Mouse (Mus musculus) gastrocnemius, postnatal 25 days (tissue): ENCODE results near the gene Pacrg. TPM values are rescaled to one million over a fixed set of nuclear protein-coding genes. Genes with fewer than 3 reads are reported as not detected.

Experiments used
- DNase-seq: peaks from one replicate; pipeline ENCODE4 v3.0.0; 2022
- total RNA-seq, 2 experiments: library from RNA; stranded (reverse); gene quantifications; 1 replicate in 1 of 2; 2 replicates in 1 of 2; pipeline ENCODE4 v1.2.3; 2021

Pacrg gene
- total RNA-seq, 2 experiments from 2014 or later = 1.8 to 2.0 TPM

DNA sequence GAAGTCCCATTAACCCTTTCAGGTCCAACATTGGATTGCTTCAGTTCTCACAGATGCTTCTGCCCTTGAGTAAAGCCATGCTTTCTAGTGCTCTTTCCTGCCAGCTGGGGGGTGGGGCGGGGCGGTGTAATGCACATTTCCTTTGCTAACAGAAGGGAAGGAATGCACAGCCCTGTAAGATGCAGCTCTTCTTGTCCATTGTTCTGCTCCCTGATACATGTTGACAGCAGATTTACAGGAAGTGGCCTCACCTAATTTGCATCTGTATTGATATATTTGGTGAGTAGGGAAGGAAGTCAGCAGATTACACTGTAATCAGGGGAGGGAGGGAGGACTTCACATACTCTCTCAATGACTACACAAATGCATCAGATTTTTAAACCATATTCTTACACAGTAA, 100.0 kb downstream of the Pacrg start:
- no peak for DNase-seq

DNA sequence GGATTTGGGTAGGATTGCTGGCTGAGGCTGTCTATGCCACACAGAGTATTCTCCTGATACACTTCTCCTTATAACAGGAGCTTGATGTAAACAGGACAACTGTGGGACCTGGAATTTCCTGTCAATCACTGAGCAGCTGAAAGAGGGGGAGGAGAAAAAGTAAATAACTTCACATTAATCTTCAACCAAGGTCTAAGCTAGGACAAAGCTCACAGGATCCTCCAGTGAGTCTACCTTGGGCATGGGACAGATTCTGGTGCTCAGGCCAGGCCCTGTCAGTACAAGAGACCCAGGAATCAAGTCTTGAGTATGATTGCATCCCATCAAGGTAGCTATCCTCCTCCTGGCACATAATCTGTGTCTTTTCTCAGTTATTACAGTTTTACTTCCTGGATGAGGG, 102.1 kb downstream of the Pacrg start:
- no peak for DNase-seq

DNA sequence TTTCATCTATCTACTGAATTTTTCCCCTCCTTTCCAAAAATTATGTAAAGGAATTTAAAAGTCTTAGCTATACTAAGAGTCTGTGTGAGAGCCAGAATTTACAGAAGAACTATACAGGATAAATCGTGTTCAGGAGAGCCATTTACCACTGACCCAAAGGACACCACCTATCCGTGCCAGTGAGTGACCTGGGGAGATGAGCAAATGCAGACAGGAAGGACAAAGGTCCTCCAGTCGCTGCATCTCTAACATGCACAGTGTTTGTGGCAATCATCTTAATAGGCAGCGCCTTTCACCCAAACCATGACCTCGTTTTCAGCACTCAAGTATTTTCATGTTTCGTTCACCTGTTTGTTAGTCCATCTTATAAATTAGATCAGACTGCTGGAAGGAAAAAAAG, 105.4 kb downstream of the Pacrg start:
- no peak for DNase-seq

GRCm38 (mm10) chr17:10732303-10733048, 107.6 kb downstream of the Pacrg start:
- DNase-seq = no peak

- DNase-seq = no peak
Measured at GRCm38 (mm10) chr17:10724853-10725252, 115.3 kb downstream of the Pacrg start.

DNA sequence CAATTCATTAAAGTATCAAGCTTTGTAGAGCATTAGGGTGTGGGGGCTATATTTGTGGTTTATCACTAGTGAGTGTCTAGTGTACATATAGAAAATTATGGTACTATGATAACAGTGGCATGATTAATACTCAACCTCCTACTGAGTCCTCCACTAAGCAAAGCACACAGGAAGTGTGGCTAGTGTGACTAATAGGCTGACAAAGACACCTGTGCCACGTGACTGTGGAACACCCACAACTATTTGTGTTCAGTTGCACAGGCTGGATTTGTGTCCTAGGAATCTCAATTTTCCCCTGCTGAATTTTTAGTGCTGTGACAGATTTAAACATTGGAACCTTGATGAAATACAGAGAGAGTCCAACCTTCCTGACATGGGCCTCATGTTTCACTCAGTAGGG, 118.5 kb downstream of the Pacrg start:
- no peak for DNase-seq

DNA sequence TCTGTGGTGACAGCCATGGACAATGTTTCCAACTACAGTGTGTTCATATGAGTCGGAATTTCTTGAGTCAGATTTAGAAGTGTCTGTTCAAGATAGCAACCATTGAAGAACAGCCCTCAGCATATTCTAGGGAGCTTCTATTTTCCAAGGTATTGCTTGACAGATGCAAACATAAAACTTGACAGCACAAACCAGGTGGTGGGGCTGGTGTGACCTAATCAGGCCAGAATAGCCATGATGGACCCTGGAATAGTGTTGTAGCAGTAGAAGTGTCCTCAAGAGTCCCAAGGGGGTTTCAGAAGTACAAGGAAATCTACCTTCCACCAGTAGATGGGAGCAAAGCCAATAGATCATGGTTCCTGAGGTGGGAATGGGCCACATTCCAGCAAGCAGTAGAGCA, 123.0 kb downstream of the Pacrg start:
- DNase-seq = no peak

- peak; percentile 19 for DNase-seq
Measured at GRCm38 (mm10) chr17:10702781-10703180, 137.3 kb downstream of the Pacrg start.

DNA sequence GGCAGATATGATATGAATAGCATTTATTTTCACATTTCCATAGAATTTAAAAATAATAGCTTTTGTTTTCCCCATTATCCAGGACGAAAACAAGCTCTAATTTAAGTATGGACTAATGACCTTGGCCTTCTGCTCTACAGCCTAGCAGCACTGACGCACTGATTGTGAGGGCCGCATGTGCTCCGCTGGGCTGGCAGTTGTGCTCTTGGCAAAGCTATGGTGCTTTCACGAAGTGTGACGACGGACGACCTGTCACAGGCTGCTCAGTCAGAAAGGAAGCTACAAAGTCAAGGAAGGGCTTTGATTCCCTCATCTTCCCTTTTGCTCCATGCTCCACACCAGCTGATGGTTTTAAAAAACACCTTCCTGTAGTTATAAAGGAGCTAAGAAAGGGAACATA, 142.1 kb downstream of the Pacrg start:
- no peak for DNase-seq

- no peak for DNase-seq
Measured at GRCm38 (mm10) chr17:10695421-10695820, 144.7 kb downstream of the Pacrg start.

- DNase-seq = no peak
Measured at GRCm38 (mm10) chr17:10677098-10677497, 163.0 kb downstream of the Pacrg start.

GRCm38 (mm10) chr17:10675536-10675935, 164.6 kb downstream of the Pacrg start:
- no peak for DNase-seq

DNA sequence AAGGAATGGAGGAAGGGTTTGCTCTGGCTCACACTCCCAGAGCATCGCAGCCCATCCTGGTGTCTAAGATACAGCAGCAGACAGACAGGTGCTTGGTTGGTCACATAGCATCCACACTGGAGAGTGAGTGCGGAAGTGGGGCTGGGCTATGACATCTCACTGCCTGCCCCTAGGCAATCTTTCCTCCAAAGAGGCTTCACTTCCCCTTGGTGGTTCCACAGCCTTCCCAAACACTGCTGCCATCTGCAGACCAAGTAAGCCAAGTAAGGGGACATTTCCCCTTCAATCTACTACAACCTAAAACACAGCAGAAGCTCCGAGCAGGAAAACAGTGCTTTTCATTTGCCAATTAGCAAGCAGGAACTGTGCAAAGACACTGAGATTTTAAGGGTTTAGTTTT, 165.1 kb downstream of the Pacrg start:
- no peak for DNase-seq

DNA sequence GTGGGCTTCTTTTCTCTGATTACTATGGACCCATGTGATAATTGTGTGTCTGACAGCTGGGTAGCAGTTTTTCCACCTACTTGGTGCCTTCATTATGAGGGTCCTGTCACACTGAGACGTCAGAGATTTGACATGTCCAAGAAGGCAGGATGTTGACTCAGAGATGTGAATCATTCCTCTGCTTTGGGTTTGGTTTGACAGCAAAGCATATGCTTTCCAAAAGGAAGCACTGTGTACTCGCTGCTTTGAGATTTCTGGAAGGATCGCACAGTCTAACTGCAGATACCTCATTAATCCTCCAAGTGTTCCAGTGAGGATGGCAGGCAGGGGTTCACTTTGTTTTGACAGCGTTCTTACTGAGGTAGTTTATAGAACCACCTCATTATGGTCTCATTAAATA, 178.8 kb downstream of the Pacrg start:
- no peak for DNase-seq

DNA sequence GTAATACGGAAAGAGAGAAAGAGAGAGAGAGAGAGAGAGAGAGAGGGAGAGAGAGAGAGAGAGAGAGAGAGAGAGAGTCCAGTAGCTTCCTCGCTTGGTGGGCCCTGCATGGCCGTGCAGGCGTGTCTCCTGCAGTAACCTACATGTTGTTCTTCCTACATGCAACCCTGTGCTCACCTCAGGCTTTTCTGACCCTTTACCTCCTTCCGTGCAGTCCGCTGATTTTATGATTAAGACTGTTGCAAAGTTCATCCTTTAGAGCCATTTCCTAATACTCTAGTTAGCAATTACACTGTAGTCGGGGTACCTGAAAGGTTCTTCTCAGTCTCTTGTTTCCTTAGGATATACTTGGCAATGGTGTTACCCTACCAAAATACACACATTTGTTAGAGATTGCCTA, 196.5 kb downstream of the Pacrg start:
- no peak for DNase-seq

- no peak for DNase-seq
Measured at GRCm38 (mm10) chr17:10639816-10640215, 200.3 kb downstream of the Pacrg start.

GRCm38 (mm10) chr17:10635955-10636470, 204.1 kb downstream of the Pacrg start:
- no peak for DNase-seq

DNA sequence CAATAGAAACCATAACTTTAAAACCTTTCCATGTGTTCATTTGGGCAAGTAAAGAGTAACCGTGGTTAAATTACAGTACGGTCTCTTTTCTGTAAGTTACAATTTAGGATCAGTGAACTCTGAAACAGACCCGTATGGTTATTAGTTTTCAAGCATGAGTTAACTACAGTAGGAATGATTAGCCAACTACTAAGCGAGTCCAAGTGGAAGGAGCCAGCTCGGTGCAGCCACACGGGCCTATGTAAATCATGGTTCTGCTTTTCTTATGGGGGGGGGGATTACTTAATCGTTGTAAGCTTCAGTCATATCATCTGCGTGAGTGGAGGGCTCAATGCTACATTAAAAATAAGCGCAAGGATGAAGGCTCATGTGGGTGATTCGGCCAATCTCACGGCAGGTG, 204.6 kb downstream of the Pacrg start:
- DNase-seq = no peak

- DNase-seq = no peak
Measured at GRCm38 (mm10) chr17:10635046-10635445, 205.1 kb downstream of the Pacrg start.

DNA sequence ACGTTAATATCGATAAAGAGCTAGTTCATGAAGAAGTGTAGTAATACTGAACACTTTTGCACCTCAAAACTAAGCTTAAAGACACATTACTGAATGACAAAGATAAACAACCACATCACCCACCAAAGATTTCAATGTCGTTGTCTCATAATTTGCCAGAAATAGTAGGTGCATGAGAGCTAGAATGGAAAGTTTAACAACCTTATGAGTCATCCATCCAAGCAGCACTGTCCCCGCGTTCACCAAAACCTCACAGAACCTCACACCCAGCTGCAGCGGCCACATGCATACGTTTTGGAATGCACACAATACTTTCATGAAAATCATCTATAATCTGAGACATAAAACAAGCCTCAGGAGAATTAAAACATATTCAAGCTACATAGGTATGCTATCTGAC, 206.3 kb downstream of the Pacrg start:
- no peak for DNase-seq

DNA sequence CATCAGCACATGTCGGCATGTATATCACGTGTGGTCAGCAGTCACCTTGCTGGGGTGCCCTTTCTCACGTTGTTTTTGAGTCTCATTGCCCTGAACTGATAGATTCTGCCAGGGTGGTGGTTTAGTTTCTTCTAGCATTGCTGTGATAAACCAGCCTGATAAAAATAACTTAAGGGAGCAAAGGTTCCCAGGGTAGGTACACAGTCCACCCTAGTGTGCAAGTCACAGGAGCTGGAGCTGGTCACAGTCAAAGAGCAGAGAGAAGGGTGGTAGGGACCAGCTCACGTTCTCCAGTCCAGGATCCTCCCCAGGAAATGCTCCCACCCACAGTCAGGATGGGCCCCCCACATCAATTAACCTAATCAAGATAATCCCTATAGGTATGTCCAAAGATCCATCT, 211.9 kb downstream of the Pacrg start:
- DNase-seq = no peak

GRCm38 (mm10) chr17:10627476-10627875, 212.6 kb downstream of the Pacrg start:
- no peak for DNase-seq

- DNase-seq = no peak
Measured at GRCm38 (mm10) chr17:10626299-10627095, 213.6 kb downstream of the Pacrg start.
